Mouse (Mus musculus) liver, embryonic 14.5 days (tissue): ENCODE results near the gene Kalrn. TPM values are rescaled to one million over a fixed set of nuclear protein-coding genes. Genes with fewer than 3 reads are reported as not detected.

Experiments used
- ATAC-seq: fragments of 200-750 bp; cut with Nextera tagmentation; 2 replicates; pipeline ENCODE4 v1.8.0; 2017; ENCODE audit warnings: moderate number of reproducible peaks, mild to moderate bottlenecking, moderate library complexity; ENCODE audit not compliant: insufficient read depth
- DNase-seq, 3 experiments: peaks; one replicate each; pipeline ENCODE4 v3.0.0-alpha.2; 2012 to 2013; ENCODE audit warnings: low read depth in 3 of 3, low spot score in 3 of 3
- H3K27ac ChIP-seq: fragments of 300-500 bp; sonication (generic); 2 replicates; pipeline ENCODE4 v1.5.1; 2014; ENCODE audit warnings: moderate library complexity, mild to moderate bottlenecking, control low read depth, inconsistent platforms
- H3K27me3 ChIP-seq: fragments of 300-500 bp; sonication (generic); 2 replicates; pipeline ENCODE4 v1.6.1; 2014; ENCODE audit warnings: mild to moderate bottlenecking, low read length, moderate library complexity; ENCODE audit not compliant: control insufficient read depth, insufficient read depth
- H3K36me3 ChIP-seq: fragments of 300-500 bp; sonication (generic); replicated peaks from 2 replicates; pipeline ENCODE4 v1.6.1; 2014; ENCODE audit warnings: low read depth; ENCODE audit not compliant: control insufficient read depth, insufficient read depth
- H3K4me1 ChIP-seq, 2 experiments: fragments of 200-500 bp in 1 of 2; fragments of 300-500 bp in 1 of 2; sonication (generic) in 1 of 2; replicated peaks; 2 replicates each; pipeline ENCODE4 v1.6.1; 2012 to 2014; ENCODE audit warnings: antibody characterized with exemption in 1 of 2, inconsistent platforms in 1 of 2, low read length in 1 of 2; ENCODE audit not compliant: control insufficient read depth in 2 of 2, insufficient read depth in 2 of 2
- H3K4me2 ChIP-seq: fragments of 300-500 bp; sonication (generic); 2 replicates; pipeline ENCODE4 v1.6.1; 2014; ENCODE audit warnings: low read depth, mild to moderate bottlenecking, control low read depth, moderate library complexity
- H3K4me3 ChIP-seq, 2 experiments: fragments of 200-500 bp in 1 of 2; fragments of 300-500 bp in 1 of 2; sonication (generic) in 1 of 2; 2 replicates each; pipeline ENCODE4 v1.5.1; 2012 to 2014; ENCODE audit warnings: low read depth in 2 of 2, low read length in 2 of 2, mild to moderate bottlenecking in 2 of 2, control low read depth in 1 of 2, inconsistent platforms in 1 of 2, moderate library complexity in 1 of 2; ENCODE audit not compliant: insufficient read depth in 1 of 2
- H3K9ac ChIP-seq: fragments of 300-500 bp; sonication (generic); replicated peaks from 2 replicates; pipeline ENCODE4 v1.6.1; 2014; ENCODE audit warnings: mild to moderate bottlenecking, control low read depth, moderate library complexity
- H3K9me3 ChIP-seq: fragments of 300-500 bp; sonication (generic); 2 replicates; pipeline ENCODE4 v1.6.1; 2016; ENCODE audit warnings: low read length, mixed read lengths; ENCODE audit not compliant: control insufficient read depth
- CTCF ChIP-seq: IDR thresholded peaks from 2 replicates; pipeline ENCODE4 v1.5.1; 2016; ENCODE audit warnings: antibody characterized with exemption, low read depth, control low read depth
- EP300 ChIP-seq: IDR thresholded peaks from 2 replicates; pipeline ENCODE4 v1.6.1; 2016; ENCODE audit warnings: antibody characterized with exemption, low read depth
- WGBS: fragments of 180-500 bp; shearing (Covaris S2); extraction: QIAGEN DNeasy Blood & Tissue Kit; methylation state at CpG from one replicate; pipeline ENCODE4 v1.1.7; 2014; ENCODE audit not compliant: insufficient replicate concordance; 5-methylcytosine and 5-hydroxymethylcytosine counted together
- polyA plus RNA-seq, 2 experiments: library from polyadenylated mRNA; depleted of rRNA in 1 of 2; stranded (reverse) in 1 of 2; unstranded in 1 of 2; fragments of >200 nt; fragmentation: Nextera tagmentation in 1 of 2; extraction: Ambion mirVana in 1 of 2; gene quantifications; 2 replicates each; pipeline versions ENCODE4 v1.2.1 to v1.2.3; 2012 to 2014

The Kalrn gene
- polyA plus RNA-seq, 2 experiments = 7.2 to 8.5 TPM

DNA sequence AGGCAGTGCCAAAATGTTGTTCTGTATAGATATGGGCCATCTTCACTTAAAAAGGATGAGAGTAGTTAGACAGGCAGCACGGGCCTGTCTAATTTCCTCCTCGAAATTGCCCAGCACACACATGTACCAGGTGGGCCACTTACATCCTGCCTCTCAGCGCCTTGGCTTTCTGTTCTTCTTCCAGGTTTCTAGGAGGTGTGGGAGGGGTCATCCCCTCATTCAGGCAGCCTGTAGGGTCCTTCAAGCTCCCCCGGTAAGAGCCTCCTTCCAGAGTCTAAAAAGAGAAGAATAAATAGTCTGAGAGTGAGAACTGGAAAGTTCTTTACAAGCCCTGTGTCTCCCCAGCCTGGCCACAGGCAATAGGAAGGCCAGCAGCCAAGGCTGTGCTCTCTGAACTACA, 533.6 kb downstream of the Kalrn start:
- 61% methylated on average over 4 of the region's 4 CpGs for WGBS
- H3K4me1 ChIP-seq = peaks cover 27 to 57% of the 10 kb centered on the region in 2 experiments
- no peak overlapping the region for H3K27ac ChIP-seq
- no peaks in the 10 kb centered on the region for H3K36me3 ChIP-seq
- H3K27me3 ChIP-seq = no peaks in the 10 kb centered on the region
- ATAC-seq = no peak
- H3K4me3 ChIP-seq = no peak overlapping the region
- no peak overlapping the region for H3K4me2 ChIP-seq
- no peak overlapping the region for H3K9ac ChIP-seq
- H3K9me3 ChIP-seq = no peaks in the 10 kb centered on the region
- no peak for TF ChIP-seq CTCF
- no peak for TF ChIP-seq EP300
- DNase-seq = no peak

DNA sequence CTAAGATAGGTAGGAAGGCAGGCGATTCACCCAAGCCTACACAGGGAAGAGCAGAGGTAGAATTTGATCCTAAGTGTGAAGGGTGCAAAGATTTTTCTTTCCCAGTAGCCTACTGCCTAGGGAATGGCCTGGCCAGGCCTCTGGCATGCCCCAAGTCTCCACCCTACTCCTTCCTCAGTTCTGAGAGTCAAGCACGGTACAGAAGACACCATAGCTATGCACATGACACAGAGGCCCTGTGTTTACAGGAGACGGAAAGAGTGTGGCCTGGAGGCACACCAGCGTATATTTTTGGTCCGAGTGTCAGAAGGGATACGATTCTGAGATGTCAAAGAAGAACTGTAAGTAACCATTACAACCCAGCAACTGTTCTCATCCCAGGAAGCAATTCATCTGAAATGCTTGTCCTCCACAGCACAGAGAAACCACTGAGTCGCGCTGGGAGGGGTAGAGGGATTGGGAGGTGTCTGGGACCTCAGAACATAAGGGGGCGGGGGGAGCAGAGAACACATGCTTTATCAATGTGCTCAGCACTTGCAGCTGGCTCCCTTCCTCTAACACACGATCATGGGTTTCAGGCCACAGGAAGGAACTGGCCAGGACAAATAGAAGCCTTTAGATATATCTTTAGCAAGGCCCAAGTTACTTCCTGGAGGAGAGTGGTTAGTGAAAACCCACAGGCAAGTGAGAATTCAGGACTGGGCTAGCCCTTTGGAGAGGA, 536.8 kb downstream of the Kalrn start:
- 13% methylated on average over 10 of the region's 10 CpGs for WGBS
- Histone ChIP-seq H3K27ac (peak overlapping the region; percentile 51), H3K4me1 (peaks cover 38 to 79% of the 10 kb centered on the region in 2 experiments), H3K9ac (no peak overlapping the region), H3K27me3 (no peaks in the 10 kb centered on the region), H3K4me2 (peak overlapping the region; percentile 13; the same call in 1 of the 2 replicates), H3K9me3 (no peaks in the 10 kb centered on the region), H3K36me3 (no peaks in the 10 kb centered on the region), H3K4me3 (no peak overlapping the region)
- DNase-seq (peak in 1 of 3 experiments; percentile 60), ATAC-seq (peak; percentile 70)
- TF ChIP-seq CTCF (no peak), EP300 (peak; percentile 49)

DNA sequence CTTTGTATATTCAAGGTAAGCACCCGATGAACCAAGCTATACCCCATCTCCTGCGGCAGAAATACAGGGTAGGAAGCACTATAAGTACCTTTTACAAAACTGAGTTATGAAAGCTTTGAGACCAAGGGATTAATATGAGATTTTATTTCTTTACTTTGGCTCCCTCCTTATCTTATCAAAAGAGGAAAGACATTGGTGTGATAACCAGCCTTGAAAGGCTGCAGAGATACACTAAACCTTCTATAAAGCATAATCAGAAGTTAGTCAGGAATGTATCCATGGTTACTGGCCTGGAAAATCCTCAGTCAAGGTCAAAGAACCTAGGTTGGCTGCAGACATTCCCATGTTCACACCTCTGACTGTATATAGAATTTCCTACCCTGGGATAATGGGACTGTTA, 537.6 kb downstream of the Kalrn start:
- Histone ChIP-seq H3K4me3 (no peak overlapping the region), H3K9ac (no peak overlapping the region), H3K27me3 (no peaks in the 10 kb centered on the region), H3K9me3 (no peaks in the 10 kb centered on the region), H3K27ac (no peak overlapping the region), H3K36me3 (no peaks in the 10 kb centered on the region), H3K4me1 (peaks cover 44 to 85% of the 10 kb centered on the region in 2 experiments), H3K4me2 (peak overlapping the region; percentile 58)
- WGBS = 67% methylated on average over 2 of the region's 2 CpGs
- TF ChIP-seq CTCF (no peak), EP300 (peak; percentile 25; the same call in 1 of the 2 replicates)
- DNase-seq (no peak), ATAC-seq (no peak)

DNA sequence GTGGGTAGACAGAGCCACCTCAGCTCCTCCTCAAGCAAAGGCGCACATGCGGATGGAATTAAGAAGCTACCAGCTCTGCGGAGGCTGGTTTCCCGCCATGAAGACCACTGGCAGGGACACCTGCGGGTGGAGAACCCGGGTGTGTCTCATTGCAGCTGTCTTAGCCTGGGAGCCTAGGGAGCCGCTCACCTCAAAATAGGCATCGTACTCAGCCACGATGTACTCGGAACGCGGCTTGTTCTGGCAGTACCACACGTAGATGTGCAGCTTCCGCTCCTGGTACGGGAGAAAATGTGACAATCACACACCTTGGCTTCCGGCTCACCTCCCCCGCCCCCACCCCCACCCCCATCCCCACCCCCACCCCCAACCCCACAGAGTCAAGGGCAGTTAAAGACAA, 539.1 kb downstream of the Kalrn start:
- TF ChIP-seq CTCF (no peak), EP300 (no peak)
- 79% methylated on average over 17 of the region's 17 CpGs for WGBS
- no peak overlapping the region for H3K4me3 ChIP-seq
- DNase-seq (no peak), ATAC-seq (no peak)
- H3K27me3 ChIP-seq = no peaks in the 10 kb centered on the region
- no peak overlapping the region for H3K9ac ChIP-seq
- H3K4me2 ChIP-seq = no peak overlapping the region
- no peak overlapping the region for H3K27ac ChIP-seq
- peaks cover 55 to 91% of the 10 kb centered on the region in 2 experiments for H3K4me1 ChIP-seq
- no peaks in the 10 kb centered on the region for H3K36me3 ChIP-seq
- H3K9me3 ChIP-seq = no peaks in the 10 kb centered on the region

DNA sequence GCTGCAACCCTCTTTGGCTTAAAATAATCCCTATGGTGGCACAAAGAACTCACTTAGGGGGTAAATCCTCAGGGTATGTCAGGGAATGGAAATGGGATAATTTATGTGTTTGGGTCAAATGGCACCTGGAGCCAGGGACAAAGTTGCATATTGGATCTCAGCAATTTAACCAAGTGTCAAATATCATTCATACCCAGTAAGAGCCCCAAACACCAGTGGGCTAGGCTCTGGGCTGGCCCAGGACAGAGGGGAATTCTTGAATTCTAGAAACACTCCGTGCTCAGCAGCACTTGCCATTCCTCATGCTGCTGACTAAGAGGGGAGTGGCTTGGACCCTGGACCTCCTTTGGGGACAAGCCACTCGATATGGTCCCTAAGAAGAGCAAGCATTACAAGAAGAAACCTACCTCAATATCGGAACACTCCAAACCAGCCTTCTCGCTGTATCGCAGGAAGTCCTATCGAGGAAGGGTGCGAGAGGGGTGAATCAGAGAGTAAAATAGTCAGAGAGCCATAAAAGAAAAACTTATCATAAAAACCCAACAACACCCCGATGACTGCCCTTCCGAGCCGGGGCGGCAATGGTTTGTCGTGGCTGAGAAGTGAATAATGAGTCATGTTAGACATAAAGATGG, 541.2 kb downstream of the Kalrn start:
- DNase-seq = no peak
- Histone ChIP-seq H3K4me2 (peak overlapping the region; percentile 63), H3K36me3 (no peaks in the 10 kb centered on the region), H3K27me3 (no peaks in the 10 kb centered on the region), H3K4me3 (no peak overlapping the region; a peak in 1 of 4 replicates), H3K4me1 (peaks cover 55 to 73% of the 10 kb centered on the region in 2 experiments), H3K27ac (peak overlapping the region; percentile 37), H3K9me3 (no peaks in the 10 kb centered on the region), H3K9ac (peak overlapping the region; percentile 27; the same call in 1 of the 2 replicates)
- ATAC-seq = no peak
- TF ChIP-seq CTCF = no peak
- no peak for TF ChIP-seq EP300
- 65% methylated on average over 12 of the region's 12 CpGs for WGBS
